In the genomic region with DNA sequence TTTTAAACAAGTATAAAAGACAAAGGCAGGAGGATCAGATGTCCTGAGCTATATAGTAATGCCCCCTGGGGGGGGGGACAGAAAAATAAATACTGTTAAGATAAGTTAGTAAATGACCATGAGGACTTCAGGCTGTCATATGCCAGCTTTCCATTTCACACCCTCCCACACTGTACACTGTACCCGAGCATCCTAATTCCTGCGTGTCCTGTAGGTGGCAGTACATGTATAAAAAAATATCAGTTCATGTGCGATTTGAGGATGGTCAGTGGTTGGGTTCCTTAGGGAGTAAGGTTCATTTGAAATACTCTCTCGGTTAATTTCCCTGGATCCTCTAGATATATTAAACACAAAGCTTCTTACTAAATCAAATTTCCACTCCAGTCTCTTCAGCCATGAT, we compare ENCODE assay signal across 9 mouse cellular contexts. TPM values are rescaled to one million over a fixed set of nuclear protein-coding genes. Genes with fewer than 3 reads are reported as not detected.
A peak's percentile ranks its signal among the peaks of the same experiment; 100 is the strongest.
DNase-seq lines count a peak whose midpoint lies in the region; ATAC-seq and TF ChIP-seq lines count a peak whose summit lies in the region.
"Had no signal": no experiment of that assay in that cellular context is flagged by ENCODE, and none has a peak within 500 bp of the region (broad histone marks: within the 10 kb centered on the region; RNA-seq: fewer than 3 reads in every experiment).

No protein-coding gene starts in this region.

- no peaks in the 10 kb centered on the region for H3K79me2 ChIP-seq in CH12.LX (replicated peaks; ENCODE audit: control insufficient read depth, extremely low read depth, insufficient read depth, poor library complexity, severe bottlenecking)

- ATAC-seq in cerebellum, adult (ENCODE audit: insufficient number of reproducible peaks, low FRiP score, low TSS enrichment), result peak; percentile 74
- peak; percentile 73 for ATAC-seq in forebrain, embryonic 15.5 days (replicated peaks)
- peak; percentile 33; the same call in 1 of the 2 replicates for ATAC-seq in liver, embryonic 14.5 days (ENCODE audit: insufficient read depth)

- TF ChIP-seq CTCF in CH12.LX (conservative IDR thresholded peaks at IDR 0.05 in 1 of 2, IDR thresholded peaks at IDR 0.05 in 1 of 2; ENCODE audit: low read depth in 2 of 2, low read length in 2 of 2), result peak; percentile 18 to 84
- peak; percentile 54 for TF ChIP-seq CTCF in liver, embryonic 14.5 days (IDR thresholded peaks at IDR 0.05; ENCODE audit: low read depth)

- no peaks in the 10 kb centered on the region for H3K27me3 ChIP-seq in CH12.LX (replicated peaks)
- no peaks in the 10 kb centered on the region for H3K27me3 ChIP-seq in forebrain, embryonic 15.5 days
- peaks cover 5% of the 10 kb centered on the region; the same call in 1 of the 2 replicates for H3K27me3 ChIP-seq in liver, embryonic 14.5 days (ENCODE audit: control insufficient read depth, insufficient read depth, low read length)

- DNase-seq in 416B (ENCODE audit: low read depth) (peak; percentile 68), CH12.LX (ENCODE audit: extremely low read depth) (peak; percentile 55)
- peak; percentile 34 for DNase-seq in kidney, adult 18-20 months
- DNase-seq in liver, embryonic 14.5 days (ENCODE audit: low read depth in 3 of 3, low spot score in 3 of 3), result peak in 1 of 3 experiments; percentile 7
- peak; percentile 72 for DNase-seq in retina, embryonic 14.5 days (ENCODE audit: low spot score)
- no peak for DNase-seq in urinary bladder, postnatal 4 days (ENCODE audit: low spot score in 2 of 2)

- H3K9me3 ChIP-seq in CH12.LX (replicated peaks; ENCODE audit: low read length), result no peaks in the 10 kb centered on the region
- H3K9me3 ChIP-seq in forebrain, embryonic 15.5 days, result no peaks in the 10 kb centered on the region
- H3K9me3 ChIP-seq in liver, embryonic 14.5 days (ENCODE audit: control insufficient read depth, low read length), result no peaks in the 10 kb centered on the region

- no peak overlapping the region for H3K27ac ChIP-seq in CH12.LX (ENCODE audit: insufficient read depth, low read depth)
- no peak overlapping the region for H3K27ac ChIP-seq in forebrain, embryonic 15.5 days (replicated peaks)
- no peak overlapping the region for H3K27ac ChIP-seq in liver, embryonic 14.5 days

- 48% methylated on average over 4 of the region's 4 CpGs for WGBS in forebrain, embryonic 15.5 days
- 49% methylated on average over 4 of the region's 4 CpGs for WGBS in liver, embryonic 14.5 days (ENCODE audit: insufficient replicate concordance)

- peaks cover 7 to 45% of the 10 kb centered on the region in 2 experiments for H3K36me3 ChIP-seq in CH12.LX (replicated peaks in 1 of 2; ENCODE audit: control insufficient read depth in 1 of 2, insufficient read depth in 1 of 2, low read length in 1 of 2)
- no peaks in the 10 kb centered on the region for H3K36me3 ChIP-seq in forebrain, embryonic 15.5 days
- no peaks in the 10 kb centered on the region for H3K36me3 ChIP-seq in liver, embryonic 14.5 days (replicated peaks; ENCODE audit: control insufficient read depth, insufficient read depth, low read depth)

- TF ChIP-seq POLR2A in CH12.LX (IDR thresholded peaks at IDR 0.05; ENCODE audit: low read depth, low read length), result no peak

- peaks cover 4 to 9% of the 10 kb centered on the region in 2 experiments; a peak in 3 of 4 replicates for H3K4me1 ChIP-seq in CH12.LX (ENCODE audit: control insufficient read depth in 1 of 2, insufficient read depth in 2 of 2)
- no peaks in the 10 kb centered on the region for H3K4me1 ChIP-seq in forebrain, embryonic 15.5 days
- H3K4me1 ChIP-seq in liver, embryonic 14.5 days (replicated peaks; ENCODE audit: control insufficient read depth in 2 of 2, insufficient read depth in 2 of 2, low read length in 1 of 2), result no peaks in the 10 kb centered on the region

- no peak for TF ChIP-seq EP300 in CH12.LX (IDR thresholded peaks at IDR 0.05; ENCODE audit: low read length)
- no peak for TF ChIP-seq EP300 in liver, embryonic 14.5 days (IDR thresholded peaks at IDR 0.05; ENCODE audit: low read depth)

- peak; percentile 81 for TF ChIP-seq RAD21 in CH12.LX (IDR thresholded peaks at IDR 0.05; ENCODE audit: low read depth, low read length)

- H3K4me3 ChIP-seq in CH12.LX (replicated peaks in 1 of 3; ENCODE audit: low read depth in 2 of 3, low read length in 2 of 3, poor library complexity in 1 of 3), result no peak overlapping the region
- H3K4me3 ChIP-seq in forebrain, embryonic 15.5 days, result no peak overlapping the region
- no peak overlapping the region for H3K4me3 ChIP-seq in liver, embryonic 14.5 days (ENCODE audit: insufficient read depth in 1 of 2, low read depth in 2 of 2, low read length in 2 of 2)
- H3K4me3 ChIP-seq: myocyte had no signal

- in situ Hi-C loops in CH12.LX (cut with MboI; ENCODE audit: low pct_ligation_motif_present, low pct_unique_long_range_greater_than_20kb, low sequenced_read_pairs), result no loop called here

- H3K4me2 ChIP-seq in CH12.LX (ENCODE audit: insufficient read depth, low read depth, poor library complexity, severe bottlenecking), result no peak overlapping the region
- H3K4me2 ChIP-seq in forebrain, embryonic 15.5 days (replicated peaks), result no peak overlapping the region
- no peak overlapping the region for H3K4me2 ChIP-seq in liver, embryonic 14.5 days (ENCODE audit: low read depth)

- dilution Hi-C loops in CH12.LX (cut with MboI; ENCODE audit: extremely low pct_ligation_motif_present, extremely low pct_unique_long_range_greater_than_20kb, low sequenced_read_pairs), result no loop called here

- H3K9ac ChIP-seq in CH12.LX (ENCODE audit: insufficient read depth, low read depth), result no peak overlapping the region
- H3K9ac ChIP-seq in forebrain, embryonic 15.5 days (replicated peaks), result no peak overlapping the region
- no peak overlapping the region for H3K9ac ChIP-seq in liver, embryonic 14.5 days (replicated peaks)

TF ChIP-seq in CH12.LX, 34 proteins besides CTCF, POLR2A, EP300 and RAD21:
- TF ChIP-seq MAX (IDR thresholded peaks at IDR 0.05; ENCODE audit: low read length), result 0 out of 2 replicates have a peak, but pooled peaks have one; percentile 24
- TF ChIP-seq NRF1 (IDR thresholded peaks at IDR 0.05; ENCODE audit: low read depth, low read length), result no peak
- TF ChIP-seq MYC (IDR thresholded peaks at IDR 0.05; ENCODE audit: low read depth, low read length), result peak; percentile 78
- no peak for TF ChIP-seq MAFK (IDR thresholded peaks at IDR 0.05; ENCODE audit: insufficient replicate concordance, low read length)
- no peak for TF ChIP-seq ZKSCAN1 (IDR thresholded peaks at IDR 0.05; ENCODE audit: borderline replicate concordance, low read depth, low read length)
- TF ChIP-seq IRF4 (IDR thresholded peaks at IDR 0.05; ENCODE audit: low read depth, low read length), result peak; percentile 12; the same call in 1 of the 2 replicates
- peak; percentile 88 for TF ChIP-seq SMC3 (IDR thresholded peaks at IDR 0.05; ENCODE audit: low read depth, low read length)
- TF ChIP-seq ZC3H11A (IDR thresholded peaks at IDR 0.05; ENCODE audit: low read depth, low read length), result peak; percentile 67
- no peak for TF ChIP-seq MEF2A (IDR thresholded peaks at IDR 0.05; ENCODE audit: borderline replicate concordance, low read depth, low read length)

RNA-seq across cellular contexts. Expression of a gene that starts 29.1 kb away (rescaled TPM):
- 271 and 319 TPM in 2 replicates for total RNA-seq in CH12.LX (2012; rRNA removed)
- 585 and 610 TPM in 2 replicates for total RNA-seq in CH12.LX (2014; rRNA removed)
- polyA plus RNA-seq in CH12.LX (2012; ENCODE audit: insufficient read length, low read depth), result 307 and 352 TPM in 2 replicates
- 445 and 446 TPM in 2 replicates for polyA plus RNA-seq in forebrain, embryonic 15.5 days (2015; fragmentation: Nextera tagmentation; extraction: Ambion mirVana)
- polyA plus RNA-seq in liver, embryonic 14.5 days (2012; rRNA removed), result 63.1 and 85.9 TPM in 2 replicates
- 220 and 221 TPM in 2 replicates for polyA plus RNA-seq in liver, embryonic 14.5 days (2014; fragmentation: Nextera tagmentation; extraction: Ambion mirVana)

RNA-seq across cellular contexts. Expression of a gene that starts 52.1 kb away (rescaled TPM):
- total RNA-seq in CH12.LX (2012; rRNA removed) (13.7 and 17.0 TPM in 2 replicates), CH12.LX (2014; rRNA removed) (31.1 and 34.5 TPM in 2 replicates)
- polyA plus RNA-seq in CH12.LX (2012; ENCODE audit: insufficient read length, low read depth), result 29.9 and 36.8 TPM in 2 replicates
- 23.1 and 23.7 TPM in 2 replicates for polyA plus RNA-seq in forebrain, embryonic 15.5 days (2015; fragmentation: Nextera tagmentation; extraction: Ambion mirVana)
- polyA plus RNA-seq in liver, embryonic 14.5 days (2012; rRNA removed), result 2.8 and 4.7 TPM in 2 replicates
- 7.4 and 7.9 TPM in 2 replicates for polyA plus RNA-seq in liver, embryonic 14.5 days (2014; fragmentation: Nextera tagmentation; extraction: Ambion mirVana)

RNA-seq across cellular contexts. Expression of a gene that starts 55.5 kb away (rescaled TPM):
- total RNA-seq in CH12.LX (2012; rRNA removed) (25.7 and 27.9 TPM in 2 replicates), CH12.LX (2014; rRNA removed) (32.6 and 37.0 TPM in 2 replicates)
- polyA plus RNA-seq in CH12.LX (2012; ENCODE audit: insufficient read length, low read depth), result 26.8 and 28.9 TPM in 2 replicates
- polyA plus RNA-seq in forebrain, embryonic 15.5 days (2015; fragmentation: Nextera tagmentation; extraction: Ambion mirVana), result 10.7 and 12.2 TPM in 2 replicates
- 4.2 and 5.2 TPM in 2 replicates for polyA plus RNA-seq in liver, embryonic 14.5 days (2012; rRNA removed)
- polyA plus RNA-seq in liver, embryonic 14.5 days (2014; fragmentation: Nextera tagmentation; extraction: Ambion mirVana), result 6.1 and 7.2 TPM in 2 replicates

Comparison
In these comparisons a context has a peak if more than half of its experiments do, and no peak if none do; other contexts are left out.
1. DNase-seq: peak in 416B (single experiment), CH12.LX (single experiment), kidney, adult 18-20 months (single experiment) and retina, embryonic 14.5 days (single experiment); none in urinary bladder, postnatal 4 days (0 of 2).
2. Peak in every context shown above with its lines, with median percentiles within 50 percentile points of each other: ATAC-seq.